Mouse (Mus musculus): ENCODE data around the gene Olfr146. TPM values are rescaled to one million over a fixed set of nuclear protein-coding genes. Genes with fewer than 3 reads are reported as not detected.

Gene Olfr146
- not detected in 2 replicates for total RNA-seq (2014; rRNA removed)
- not detected in 2 replicates for polyA plus RNA-seq (2015; fragmentation: Nextera tagmentation; extraction: Ambion mirVana)

- no peak for ATAC-seq (ENCODE audit: low FRiP score)
- Histone ChIP-seq H3K9ac (replicated peaks; ENCODE audit: low read length, poor library complexity, severe bottlenecking) (no peak within 1 kb of the TSS), H3K9me3 (ENCODE audit: low read length) (no peaks in the 10 kb centered on the region), H3K4me3 (ENCODE audit: low read depth, low read length) (no peak within 1 kb of the TSS), H3K4me1 (ENCODE audit: insufficient read depth, low read length) (no peaks in the 10 kb centered on the region), H3K27me3 (ENCODE audit: insufficient read depth, low read length) (no peaks in the 10 kb centered on the region), H3K4me2 (ENCODE audit: low read depth, low read length, poor library complexity, severe bottlenecking) (no peak within 1 kb of the TSS), H3K36me3 (ENCODE audit: insufficient read depth, low read length) (no peaks in the 10 kb centered on the region), H3K27ac (ENCODE audit: low read depth, low read length) (no peak within 1 kb of the TSS)
- 89% methylated on average over 1 of the region's 1 CpGs for WGBS
- DNase-seq (ENCODE audit: low spot score): no peak
- no peak for TF ChIP-seq CTCF (IDR thresholded peaks at IDR 0.05)
Observed at GRCm38 (mm10) chr9:39023277-39023676, at the start of gene Olfr146. Olfr146 (minus strand) TSS chr9:39023377.

GRCm38 (mm10) chr9:39064851-39065250 is 41.7 kb upstream of the Olfr146 start, which contains the start of gene Olfr937:
Olfr937 (minus strand) TSS chr9:39064951.
- no peak for TF ChIP-seq CTCF (IDR thresholded peaks at IDR 0.05)

GRCm38 (mm10) chr9:38999583-38999982 is 23.6 kb downstream of the Olfr146 start, which contains the start of gene Olfr935:
Olfr935 (minus strand) TSS chr9:38999683.
- no peaks in the 10 kb centered on the region for H3K9me3 ChIP-seq (ENCODE audit: low read length)
- TF ChIP-seq CTCF (IDR thresholded peaks at IDR 0.05): no peak
- no peaks in the 10 kb centered on the region for H3K4me1 ChIP-seq (ENCODE audit: insufficient read depth, low read length)
- H3K36me3 ChIP-seq (ENCODE audit: insufficient read depth, low read length): no peaks in the 10 kb centered on the region
- ATAC-seq (ENCODE audit: low FRiP score) (no peak), DNase-seq (ENCODE audit: low spot score) (no peak)
- 77% methylated on average over 2 of the region's 2 CpGs for WGBS
- no peak within 1 kb of the TSS for H3K9ac ChIP-seq (replicated peaks; ENCODE audit: low read length, poor library complexity, severe bottlenecking)
- no peak within 1 kb of the TSS for H3K4me2 ChIP-seq (ENCODE audit: low read depth, low read length, poor library complexity, severe bottlenecking)
- H3K27ac ChIP-seq (ENCODE audit: low read depth, low read length): no peak within 1 kb of the TSS
- H3K27me3 ChIP-seq (ENCODE audit: insufficient read depth, low read length): no peaks in the 10 kb centered on the region
- H3K4me3 ChIP-seq (ENCODE audit: low read depth, low read length): no peak within 1 kb of the TSS

More at GRCm38 (mm10) chr9:39064851-39065250, 41.7 kb upstream of the Olfr146 start, which contains the start of gene Olfr937:
- Histone ChIP-seq H3K9me3 (ENCODE audit: low read length) (no peaks in the 10 kb centered on the region), H3K9ac (replicated peaks; ENCODE audit: low read length, poor library complexity, severe bottlenecking) (no peak within 1 kb of the TSS), H3K36me3 (ENCODE audit: insufficient read depth, low read length) (no peaks in the 10 kb centered on the region), H3K4me1 (ENCODE audit: insufficient read depth, low read length) (no peaks in the 10 kb centered on the region), H3K4me2 (ENCODE audit: low read depth, low read length, poor library complexity, severe bottlenecking) (no peak within 1 kb of the TSS), H3K27me3 (ENCODE audit: insufficient read depth, low read length) (no peaks in the 10 kb centered on the region), H3K27ac (ENCODE audit: low read depth, low read length) (no peak within 1 kb of the TSS), H3K4me3 (ENCODE audit: low read depth, low read length) (no peak within 1 kb of the TSS)
- 85% methylated on average over 1 of the region's 1 CpGs for WGBS
- no peak for ATAC-seq (ENCODE audit: low FRiP score)
- DNase-seq (ENCODE audit: low spot score): no peak

- ATAC-seq (ENCODE audit: low FRiP score) (no peak), DNase-seq (ENCODE audit: low spot score) (no peak)
- no peak within 1 kb of the TSS for H3K4me2 ChIP-seq (ENCODE audit: low read depth, low read length, poor library complexity, severe bottlenecking)
- H3K4me3 ChIP-seq (ENCODE audit: low read depth, low read length): no peak within 1 kb of the TSS
- WGBS: 90% methylated on average over 2 of the region's 2 CpGs
- H3K36me3 ChIP-seq (ENCODE audit: insufficient read depth, low read length): no peaks in the 10 kb centered on the region
- no peak for TF ChIP-seq CTCF (IDR thresholded peaks at IDR 0.05)
- no peaks in the 10 kb centered on the region for H3K4me1 ChIP-seq (ENCODE audit: insufficient read depth, low read length)
- no peak within 1 kb of the TSS for H3K27ac ChIP-seq (ENCODE audit: low read depth, low read length)
- H3K9me3 ChIP-seq (ENCODE audit: low read length): no peaks in the 10 kb centered on the region
- H3K27me3 ChIP-seq (ENCODE audit: insufficient read depth, low read length): no peaks in the 10 kb centered on the region
- no peak within 1 kb of the TSS for H3K9ac ChIP-seq (replicated peaks; ENCODE audit: low read length, poor library complexity, severe bottlenecking)
Observed at GRCm38 (mm10) chr9:38988215-38988614, 35.0 kb downstream of the Olfr146 start, which contains the start of gene Olfr934. Olfr934 (minus strand) TSS chr9:38988315.

- Histone ChIP-seq H3K27me3 (ENCODE audit: insufficient read depth, low read length) (no peaks in the 10 kb centered on the region), H3K9me3 (ENCODE audit: low read length) (no peaks in the 10 kb centered on the region), H3K27ac (ENCODE audit: low read depth, low read length) (no peak within 1 kb of the TSS), H3K4me1 (ENCODE audit: insufficient read depth, low read length) (no peaks in the 10 kb centered on the region), H3K4me3 (ENCODE audit: low read depth, low read length) (no peak within 1 kb of the TSS), H3K9ac (replicated peaks; ENCODE audit: low read length, poor library complexity, severe bottlenecking) (no peak within 1 kb of the TSS), H3K36me3 (ENCODE audit: insufficient read depth, low read length) (no peaks in the 10 kb centered on the region), H3K4me2 (ENCODE audit: low read depth, low read length, poor library complexity, severe bottlenecking) (no peak within 1 kb of the TSS)
- ATAC-seq (ENCODE audit: low FRiP score): no peak
- no peak for DNase-seq (ENCODE audit: low spot score)
- 85% methylated on average over 4 of the region's 4 CpGs for WGBS
- no peak for TF ChIP-seq CTCF (IDR thresholded peaks at IDR 0.05)
Observed at GRCm38 (mm10) chr9:38972013-38972412, 51.2 kb downstream of the Olfr146 start, which contains the start of gene Olfr933. Olfr933 (plus strand) TSS chr9:38972313.

Small RNAs within 50 kb of the gene (microRNA-seq; reads per million reads assigned to microRNA genes)
- gene Gm25529 (ENCODE audit: borderline number of aligned reads): not detected

Other genes with a start within 250 kb of the Olfr146 start
- not detected in 2 replicates for gene Olfr922, start 208.8 kb downstream of the Olfr146 start, total RNA-seq (2014; rRNA removed)
- gene Olfr922, start 208.8 kb downstream of the Olfr146 start, polyA plus RNA-seq (2015; fragmentation: Nextera tagmentation; extraction: Ambion mirVana): not detected in 2 replicates
- not detected in 2 replicates for gene Olfr923, start 196.8 kb downstream of the Olfr146 start, total RNA-seq (2014; rRNA removed)
- not detected in 2 replicates for gene Olfr923, start 196.8 kb downstream of the Olfr146 start, polyA plus RNA-seq (2015; fragmentation: Nextera tagmentation; extraction: Ambion mirVana)
- gene Olfr924, start 178.9 kb downstream of the Olfr146 start, total RNA-seq (2014; rRNA removed): not detected in 2 replicates
- not detected in 2 replicates for gene Olfr924, start 178.9 kb downstream of the Olfr146 start, polyA plus RNA-seq (2015; fragmentation: Nextera tagmentation; extraction: Ambion mirVana)
- gene Olfr26, start 168.3 kb downstream of the Olfr146 start, total RNA-seq (2014; rRNA removed): not detected in 2 replicates
- gene Olfr26, start 168.3 kb downstream of the Olfr146 start, polyA plus RNA-seq (2015; fragmentation: Nextera tagmentation; extraction: Ambion mirVana): not detected in 2 replicates
- gene Olfr926, start 146.3 kb downstream of the Olfr146 start, total RNA-seq (2014; rRNA removed): not detected in 2 replicates
- not detected in 2 replicates for gene Olfr926, start 146.3 kb downstream of the Olfr146 start, polyA plus RNA-seq (2015; fragmentation: Nextera tagmentation; extraction: Ambion mirVana)
- not detected in 2 replicates for gene Olfr930, start 93.6 kb downstream of the Olfr146 start, total RNA-seq (2014; rRNA removed)
- not detected in 2 replicates for gene Olfr930, start 93.6 kb downstream of the Olfr146 start, polyA plus RNA-seq (2015; fragmentation: Nextera tagmentation; extraction: Ambion mirVana)
- not detected in 2 replicates for gene Olfr933, start 51.1 kb downstream of the Olfr146 start, total RNA-seq (2014; rRNA removed)
- not detected in 2 replicates for gene Olfr933, start 51.1 kb downstream of the Olfr146 start, polyA plus RNA-seq (2015; fragmentation: Nextera tagmentation; extraction: Ambion mirVana)
- gene Olfr934, start 35.1 kb downstream of the Olfr146 start, total RNA-seq (2014; rRNA removed): not detected in 2 replicates
- not detected in 2 replicates for gene Olfr934, start 35.1 kb downstream of the Olfr146 start, polyA plus RNA-seq (2015; fragmentation: Nextera tagmentation; extraction: Ambion mirVana)
- not detected in 2 replicates for gene Olfr935, start 23.7 kb downstream of the Olfr146 start, total RNA-seq (2014; rRNA removed)
- not detected in 2 replicates for gene Olfr935, start 23.7 kb downstream of the Olfr146 start, polyA plus RNA-seq (2015; fragmentation: Nextera tagmentation; extraction: Ambion mirVana)
- gene Olfr937, start 41.6 kb upstream of the Olfr146 start, total RNA-seq (2014; rRNA removed): not detected in 2 replicates
- not detected in 2 replicates for gene Olfr937, start 41.6 kb upstream of the Olfr146 start, polyA plus RNA-seq (2015; fragmentation: Nextera tagmentation; extraction: Ambion mirVana)
- not detected in 2 replicates for gene Olfr938, start 55.5 kb upstream of the Olfr146 start, total RNA-seq (2014; rRNA removed)
- gene Olfr938, start 55.5 kb upstream of the Olfr146 start, polyA plus RNA-seq (2015; fragmentation: Nextera tagmentation; extraction: Ambion mirVana): not detected in 2 replicates
- not detected in 2 replicates for gene Olfr27, start 104.8 kb upstream of the Olfr146 start, total RNA-seq (2014; rRNA removed)
- not detected in 2 replicates for gene Olfr27, start 104.8 kb upstream of the Olfr146 start, polyA plus RNA-seq (2015; fragmentation: Nextera tagmentation; extraction: Ambion mirVana)
- not detected in 2 replicates for gene Olfr943, start 142.9 kb upstream of the Olfr146 start, total RNA-seq (2014; rRNA removed)
- gene Olfr943, start 142.9 kb upstream of the Olfr146 start, polyA plus RNA-seq (2015; fragmentation: Nextera tagmentation; extraction: Ambion mirVana): not detected in 2 replicates
- gene Olfr944, start 178.5 kb upstream of the Olfr146 start, total RNA-seq (2014; rRNA removed): not detected in 2 replicates
- gene Olfr944, start 178.5 kb upstream of the Olfr146 start, polyA plus RNA-seq (2015; fragmentation: Nextera tagmentation; extraction: Ambion mirVana): not detected in 2 replicates
- gene Olfr1537, start 226.6 kb upstream of the Olfr146 start, total RNA-seq (2014; rRNA removed): not detected in 2 replicates
- not detected in 2 replicates for gene Olfr1537, start 226.6 kb upstream of the Olfr146 start, polyA plus RNA-seq (2015; fragmentation: Nextera tagmentation; extraction: Ambion mirVana)